Mouse (Mus musculus): Measurements from ENCODE around the gene Dsn1. TPM values are rescaled to one million over a fixed set of nuclear protein-coding genes. Genes with fewer than 3 reads are reported as not detected.

Dsn1 gene
- polyA plus RNA-seq, 2 experiments: 30.2 to 32.9 TPM

GRCm38 (mm10) chr2:156950816-156951215 lies 56.1 kb downstream of the Dsn1 start:
- H3K4me1 ChIP-seq (ENCODE audit: control insufficient read depth, insufficient read depth, low read length): no peaks in the 10 kb centered on the region
- ATAC-seq (ENCODE audit: low FRiP score, low read depth) (no peak), DNase-seq (ENCODE audit: low spot score) (no peak)
- no peak overlapping the region for H3K4me3 ChIP-seq (replicated peaks; ENCODE audit: low read length)
- no peak overlapping the region for H3K9ac ChIP-seq (ENCODE audit: low read depth, low read length, severe bottlenecking)
- no peak overlapping the region for H3K27ac ChIP-seq (replicated peaks; ENCODE audit: low read depth, low read length)
- H3K9me3 ChIP-seq (ENCODE audit: control insufficient read depth, low read length): no peaks in the 10 kb centered on the region
- WGBS: 96% methylated on average over 3 of the region's 3 CpGs
- H3K4me2 ChIP-seq (replicated peaks; ENCODE audit: low read depth, low read length, severe bottlenecking): no peak overlapping the region
- no peaks in the 10 kb centered on the region for H3K27me3 ChIP-seq (ENCODE audit: control insufficient read depth, insufficient read depth, low read length)
- no peak for TF ChIP-seq POLR2A (IDR thresholded peaks at IDR 0.05; ENCODE audit: borderline replicate concordance, extremely low read depth, insufficient read depth, insufficient read length)
- peaks cover 11% of the 10 kb centered on the region for H3K36me3 ChIP-seq (ENCODE audit: control insufficient read depth, insufficient read depth, low read length)

Other genes with a start within 250 kb of the Dsn1 start
- 127 and 152 TPM in 2 replicates for gene Myl9, start 231.7 kb downstream of the Dsn1 start, polyA plus RNA-seq (2012; rRNA removed)
- gene Myl9, start 231.7 kb downstream of the Dsn1 start, polyA plus RNA-seq (2014; fragmentation: Nextera tagmentation; extraction: Ambion mirVana): 257 and 269 TPM in 2 replicates
- gene Tgif2, start 167.1 kb downstream of the Dsn1 start, polyA plus RNA-seq (2012; rRNA removed): 57.2 and 82.2 TPM in 2 replicates
- gene Tgif2, start 167.1 kb downstream of the Dsn1 start, polyA plus RNA-seq (2014; fragmentation: Nextera tagmentation; extraction: Ambion mirVana): 64.9 and 71.7 TPM in 2 replicates
- 2.6 and 3.2 TPM in 2 replicates for gene 4930518I15Rik, start 149.2 kb downstream of the Dsn1 start, polyA plus RNA-seq (2012; rRNA removed)
- 5.2 and 7.0 TPM in 2 replicates for gene 4930518I15Rik, start 149.2 kb downstream of the Dsn1 start, polyA plus RNA-seq (2014; fragmentation: Nextera tagmentation; extraction: Ambion mirVana)
- 106 and 120 TPM in 2 replicates for gene Rab5if, start 144.0 kb downstream of the Dsn1 start, polyA plus RNA-seq (2012; rRNA removed)
- 167 and 171 TPM in 2 replicates for gene Rab5if, start 144.0 kb downstream of the Dsn1 start, polyA plus RNA-seq (2014; fragmentation: Nextera tagmentation; extraction: Ambion mirVana)
- 0.15 and 0.27 TPM in 2 replicates for gene Sla2, start 120.0 kb downstream of the Dsn1 start, polyA plus RNA-seq (2012; rRNA removed)
- gene Sla2, start 120.0 kb downstream of the Dsn1 start, polyA plus RNA-seq (2014; fragmentation: Nextera tagmentation; extraction: Ambion mirVana): 0.23 and 0.26 TPM in 2 replicates
- gene Ndrg3, start 15.1 kb downstream of the Dsn1 start, polyA plus RNA-seq (2012; rRNA removed): 64.6 and 69.7 TPM in 2 replicates
- 44.1 and 49.8 TPM in 2 replicates for gene Ndrg3, start 15.1 kb downstream of the Dsn1 start, polyA plus RNA-seq (2014; fragmentation: Nextera tagmentation; extraction: Ambion mirVana)
- gene Soga1, start 72.1 kb upstream of the Dsn1 start, polyA plus RNA-seq (2012; rRNA removed): 14.2 and 22.8 TPM in 2 replicates
- gene Soga1, start 72.1 kb upstream of the Dsn1 start, polyA plus RNA-seq (2014; fragmentation: Nextera tagmentation; extraction: Ambion mirVana): 5.5 and 7.9 TPM in 2 replicates
- not detected in 2 replicates for gene Tldc2, start 79.9 kb upstream of the Dsn1 start, polyA plus RNA-seq (2012; rRNA removed)
- not detected in 2 replicates for gene Tldc2, start 79.9 kb upstream of the Dsn1 start, polyA plus RNA-seq (2014; fragmentation: Nextera tagmentation; extraction: Ambion mirVana)
- gene Samhd1, start 128.1 kb upstream of the Dsn1 start, polyA plus RNA-seq (2012; rRNA removed): 33.6 and 34.4 TPM in 2 replicates
- gene Samhd1, start 128.1 kb upstream of the Dsn1 start, polyA plus RNA-seq (2014; fragmentation: Nextera tagmentation; extraction: Ambion mirVana): 24.3 and 28.5 TPM in 2 replicates
- 19.7 and 19.9 TPM in 2 replicates for gene Rbl1, start 197.4 kb upstream of the Dsn1 start, polyA plus RNA-seq (2012; rRNA removed)
- gene Rbl1, start 197.4 kb upstream of the Dsn1 start, polyA plus RNA-seq (2014; fragmentation: Nextera tagmentation; extraction: Ambion mirVana): 20.2 and 20.4 TPM in 2 replicates

All from limb, embryonic 14.5 days (tissue).